Mouse (Mus musculus): ENCODE measurements around the gene 4930564D02Rik.

GRCm38 (mm10) chr3:105062676-105063075 is 4.0 kb upstream of the 4930564D02Rik start:
- TF ChIP-seq CTCF (IDR thresholded peaks at IDR 0.05) = no peak
- TF ChIP-seq EP300 (IDR thresholded peaks at IDR 0.05) = no peak
